Mouse (Mus musculus) kidney, adult 2 months (tissue): ENCODE data around the gene Tll2. TPM values are rescaled to one million over a fixed set of nuclear protein-coding genes. Genes with fewer than 3 reads are reported as not detected.

Experiments used
- DNase-seq: peaks from one replicate; pipeline ENCODE4 v3.0.0; 2021
- H3K27ac ChIP-seq: fragments of 200-500 bp; 2 replicates; pipeline ENCODE4 v1.5.1; 2012; ENCODE audit warnings: low read depth, low read length, control low read depth, inconsistent platforms; ENCODE audit not compliant: insufficient read depth
- H3K27me3 ChIP-seq: fragments of 200-500 bp; replicated peaks from 2 replicates; pipeline ENCODE4 v1.6.1; 2012; ENCODE audit warnings: mild to moderate bottlenecking, moderate library complexity, low read length, inconsistent platforms; ENCODE audit not compliant: control insufficient read depth, insufficient read depth
- H3K36me3 ChIP-seq: fragments of 200-500 bp; 2 replicates; pipeline ENCODE4 v1.6.1; 2012; ENCODE audit warnings: mild to moderate bottlenecking, moderate library complexity, low read length, inconsistent platforms; ENCODE audit not compliant: control insufficient read depth, insufficient read depth
- H3K4me1 ChIP-seq: fragments of 200-500 bp; 2 replicates; pipeline ENCODE4 v1.6.1; 2011; ENCODE audit warnings: low read length; ENCODE audit not compliant: control insufficient read depth, insufficient read depth
- H3K4me3 ChIP-seq: fragments of 200-500 bp; 2 replicates; pipeline ENCODE4 v1.5.1; 2011; ENCODE audit warnings: mild to moderate bottlenecking, low read depth, low read length, control low read depth; ENCODE audit not compliant: insufficient read depth
- CTCF ChIP-seq: fragments of 200-500 bp; conservative IDR thresholded peaks from 2 replicates; pipeline ENCODE4 v1.5.1; 2011; ENCODE audit warnings: low read depth, mild to moderate bottlenecking, control low read depth, low read length, moderate library complexity, mixed read lengths; ENCODE audit not compliant: insufficient read depth, insufficient read length
- POLR2A ChIP-seq: fragments of 200-500 bp; IDR thresholded peaks from one replicate; pipeline ENCODE4 v1.6.1; 2011; ENCODE audit warnings: low read depth, low read length, control low read depth
- WGBS: fragments of 180-500 bp; shearing (Covaris S2); methylation state at CpG from one replicate; pipeline ENCODE4 v1.1.7; 2018; 5-methylcytosine and 5-hydroxymethylcytosine counted together
- polyA plus RNA-seq: library from polyadenylated mRNA; depleted of rRNA; stranded (reverse); fragments of >200 nt; gene quantifications from 2 replicates; pipeline ENCODE4 v1.2.3, GENCODE M21; 2012; rRNA removed

Tll2 gene
- polyA plus RNA-seq, 1 experiment: 0.03 TPM

DNA sequence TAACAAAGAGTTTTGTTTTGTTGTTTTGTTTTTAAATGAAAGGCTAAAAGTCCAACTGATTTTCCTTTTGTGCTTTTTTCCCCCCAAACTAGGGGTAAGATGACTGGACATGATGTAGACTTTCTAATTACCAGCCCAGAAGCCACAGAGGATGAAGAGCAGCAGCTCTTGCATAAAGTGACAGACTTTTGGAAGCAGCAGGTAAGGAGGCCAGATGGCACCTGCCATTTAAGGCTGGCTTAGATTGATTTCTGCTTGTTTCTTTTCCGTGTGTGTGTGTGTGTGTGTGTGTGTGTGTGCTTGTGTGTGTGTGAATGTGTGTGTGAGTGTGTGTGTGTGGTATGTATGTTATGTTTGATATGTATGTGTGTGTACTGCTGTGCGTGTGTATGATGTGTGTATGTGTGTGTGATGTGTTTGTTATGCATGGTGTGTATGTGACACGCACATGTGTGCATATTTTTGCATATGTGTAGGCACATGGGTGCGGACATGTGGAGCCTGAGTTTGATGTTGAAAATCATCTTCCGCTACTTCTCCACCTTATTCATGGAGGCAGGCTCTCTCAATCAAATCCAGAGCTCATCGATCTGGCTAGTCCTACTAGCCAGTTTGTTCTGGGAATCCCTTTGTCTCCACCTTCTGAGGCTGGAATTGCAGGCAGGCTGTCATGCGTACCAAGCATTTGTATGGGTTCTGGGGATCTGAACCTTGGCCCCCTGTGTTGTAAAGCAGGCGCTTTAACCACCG, 159.0 kb downstream of the Tll2 start:
- no peaks in the 10 kb centered on the region for H3K36me3 ChIP-seq
- TF ChIP-seq CTCF: no peak
- DNase-seq: no peak
- H3K4me1 ChIP-seq: peaks cover 4% of the 10 kb centered on the region
- no peak overlapping the region for H3K4me3 ChIP-seq
- H3K27me3 ChIP-seq: no peaks in the 10 kb centered on the region
- H3K27ac ChIP-seq: no peak overlapping the region
- WGBS: 74% methylated on average over 9 of the region's 9 CpGs

DNA sequence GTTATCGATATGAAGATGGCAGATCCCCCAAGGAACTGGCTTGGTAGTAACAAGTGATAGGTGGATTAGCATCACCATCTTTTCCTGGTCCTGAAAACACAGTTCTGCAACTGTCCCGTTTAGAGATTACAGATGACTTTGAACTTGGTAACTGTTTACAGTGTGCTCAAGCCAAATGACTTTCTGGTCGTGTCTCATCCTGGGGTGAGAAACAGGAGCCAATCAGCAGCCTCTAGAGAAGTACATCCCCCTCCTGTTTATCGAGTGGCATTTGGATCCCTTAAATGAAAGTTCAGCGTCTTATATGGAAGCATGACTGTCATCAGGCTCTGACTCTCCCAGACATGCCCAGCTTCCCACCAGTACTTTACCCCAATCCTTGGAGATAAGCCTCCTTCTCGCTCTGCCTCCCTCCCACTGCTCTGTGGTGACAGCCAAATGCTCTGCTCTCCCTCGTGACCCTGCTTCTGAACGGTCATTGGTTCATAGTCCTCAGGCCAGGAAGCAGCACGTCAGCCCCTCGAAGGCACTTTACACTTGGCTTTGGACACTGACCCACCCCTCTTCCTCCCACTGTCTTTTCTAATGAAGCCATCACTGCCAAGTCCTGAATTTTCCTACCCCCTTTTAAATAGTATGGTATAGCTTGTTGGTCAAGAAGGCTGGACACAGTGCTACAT, 161.4 kb downstream of the Tll2 start:
- no peak overlapping the region for H3K27ac ChIP-seq
- H3K4me1 ChIP-seq: no peaks in the 10 kb centered on the region
- no peaks in the 10 kb centered on the region for H3K36me3 ChIP-seq
- WGBS: 49% methylated on average over 10 of the region's 10 CpGs
- H3K27me3 ChIP-seq: no peaks in the 10 kb centered on the region
- TF ChIP-seq CTCF: no peak
- TF ChIP-seq POLR2A: no peak
- no peak overlapping the region for H3K4me3 ChIP-seq
- DNase-seq: no peak

- Histone ChIP-seq H3K27ac (no peak overlapping the region), H3K4me3 (no peak overlapping the region), H3K36me3 (no peaks in the 10 kb centered on the region), H3K27me3 (no peaks in the 10 kb centered on the region), H3K4me1 (no peaks in the 10 kb centered on the region)
- TF ChIP-seq CTCF: no peak
- TF ChIP-seq POLR2A: no peak
- WGBS: 51% methylated on average over 7 of the region's 7 CpGs
- no peak for DNase-seq
Measured at GRCm38 (mm10) chr19:41039110-41039509, 167.5 kb downstream of the Tll2 start.

DNA sequence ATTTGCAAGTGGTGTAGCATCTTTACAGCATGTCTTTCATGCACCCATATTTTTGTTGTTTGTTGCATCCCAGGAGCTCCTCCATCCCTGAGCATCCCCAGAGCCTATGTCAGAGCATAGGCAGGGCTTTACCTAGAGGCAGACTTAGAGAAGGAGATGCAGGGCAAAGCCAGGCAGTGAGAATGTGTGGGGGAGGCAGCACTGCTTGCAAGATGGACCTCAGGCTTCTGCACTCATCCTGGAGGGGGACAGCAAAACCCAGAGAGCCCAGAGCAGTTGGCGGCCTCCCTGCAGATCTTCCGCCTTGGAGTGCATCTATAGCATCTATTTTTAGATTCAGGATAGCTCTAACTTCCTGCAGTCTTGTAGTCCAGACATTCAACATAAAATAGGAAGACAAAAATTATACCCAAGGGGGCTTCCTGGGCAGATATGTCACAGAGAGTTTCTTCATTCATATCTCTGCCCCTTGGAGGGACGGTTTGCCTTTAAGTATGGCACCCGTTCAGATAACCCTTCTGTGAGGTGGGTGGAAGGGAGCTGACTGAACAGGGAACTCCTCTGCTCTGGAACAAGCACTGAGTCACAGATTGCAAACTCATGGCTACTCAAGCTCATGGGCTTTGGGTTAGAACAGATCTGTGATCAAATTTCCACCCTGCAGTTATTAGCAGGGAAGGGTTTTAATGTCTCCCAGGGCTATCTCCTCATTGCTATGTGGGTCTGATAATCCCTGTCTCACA, 170.7 kb downstream of the Tll2 start:
- Histone ChIP-seq H3K4me1 (no peaks in the 10 kb centered on the region), H3K36me3 (no peaks in the 10 kb centered on the region), H3K27ac (no peak overlapping the region), H3K4me3 (no peak overlapping the region), H3K27me3 (no peaks in the 10 kb centered on the region)
- DNase-seq: no peak
- 66% methylated on average over 4 of the region's 4 CpGs for WGBS
- TF ChIP-seq CTCF (no peak), POLR2A (no peak)

Other genes with a start within 250 kb of the Tll2 start
- gene Blnk, start 212.3 kb downstream of the Tll2 start, polyA plus RNA-seq: 13.1 and 16.5 TPM in 2 replicates
- 0.08 TPM in 1 of 2 replicates, not detected in the other for gene Dntt, start 177.6 kb downstream of the Tll2 start, polyA plus RNA-seq
- gene Opalin, start 129.7 kb downstream of the Tll2 start, polyA plus RNA-seq: not detected in 2 replicates
- 63.2 and 80.6 TPM in 2 replicates for gene Tm9sf3, start 57.2 kb upstream of the Tll2 start, polyA plus RNA-seq
- 1.3 and 2.9 TPM in 2 replicates for gene Pik3ap1, start 178.3 kb upstream of the Tll2 start, polyA plus RNA-seq